Mouse (Mus musculus): ENCODE data around the gene Fis1.

GRCm38 (mm10) chr5:136988420-136988819, 35.3 kb downstream of the Fis1 start:
- no peak for TF ChIP-seq CTCF (IDR thresholded peaks at IDR 0.05; ENCODE audit: low read depth)
- TF ChIP-seq EP300 (optimal IDR thresholded peaks at IDR 0.05): no peak

All from stomach, postnatal 0 days (tissue).